Mouse (Mus musculus) cortical plate, adult 2 months (tissue): ENCODE measurements at regions not wholly inside any gene's neighbourhood (a gene's known extent, or its start where the extent isn't known, plus 50 kb on each side); places are given as distances from the start of the nearest gene placed in this dataset.

ENCODE experiments used
- CTCF ChIP-seq: fragments of 200-500 bp; IDR thresholded peaks from 2 replicates; pipeline ENCODE4 v1.5.1; 2011; ENCODE audit warnings: mild to moderate bottlenecking, control low read depth, low read length; ENCODE audit not compliant: insufficient read depth; ENCODE audit errors: extremely low read depth
- POLR2A ChIP-seq: fragments of 200-500 bp; IDR thresholded peaks from 2 replicates; pipeline ENCODE4 v1.6.1; 2011; ENCODE audit warnings: mild to moderate bottlenecking, low read length, control low read depth; ENCODE audit not compliant: insufficient read depth; ENCODE audit errors: extremely low read depth

DNA sequence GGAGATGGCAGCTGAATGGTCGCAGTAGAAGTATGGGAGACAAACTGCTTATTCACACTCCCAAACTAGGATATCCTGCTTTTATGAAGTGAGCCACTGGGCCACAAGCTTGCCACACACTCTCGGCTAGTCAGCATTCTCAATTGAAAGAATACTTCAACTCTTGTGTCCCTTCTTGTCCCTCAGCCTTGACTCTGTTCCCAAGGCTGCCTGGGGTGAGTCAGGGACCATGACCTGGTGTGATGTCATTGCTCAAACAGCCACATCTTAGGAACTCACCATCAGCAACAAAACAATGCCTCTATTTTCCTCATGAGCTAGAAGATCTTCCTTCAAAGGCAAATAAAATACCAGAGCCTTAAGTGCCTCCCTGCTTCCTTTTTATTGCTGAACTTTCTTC, 224.6 kb downstream of the Klf6 start:
- TF ChIP-seq POLR2A (no peak), CTCF (no peak)
